Mouse (Mus musculus) testis, adult 2 months (tissue): ENCODE measurements around the gene 2310039H08Rik. TPM values are rescaled to one million over a fixed set of nuclear protein-coding genes. Genes with fewer than 3 reads are reported as not detected.

ENCODE experiments used
- H3K27ac ChIP-seq: fragments of 200-500 bp; 2 replicates; pipeline ENCODE4 v1.5.1; 2012; ENCODE audit warnings: low read depth, low read length; ENCODE audit not compliant: control insufficient read depth, insufficient read depth
- H3K27me3 ChIP-seq: fragments of 200-500 bp; 2 replicates; pipeline ENCODE4 v1.6.1; 2012; ENCODE audit warnings: mild to moderate bottlenecking, low read length, moderate library complexity; ENCODE audit not compliant: control insufficient read depth, insufficient read depth
- H3K36me3 ChIP-seq: fragments of 200-500 bp; 2 replicates; pipeline ENCODE4 v1.6.1; 2012; ENCODE audit warnings: mild to moderate bottlenecking, low read length; ENCODE audit not compliant: control insufficient read depth, insufficient read depth
- H3K4me1 ChIP-seq: fragments of 200-500 bp; 2 replicates; pipeline ENCODE4 v1.6.1; 2012; ENCODE audit warnings: low read length; ENCODE audit not compliant: control insufficient read depth, insufficient read depth
- H3K4me3 ChIP-seq: fragments of 200-500 bp; 2 replicates; pipeline ENCODE4 v1.5.1; 2012; ENCODE audit warnings: low read depth, mild to moderate bottlenecking, low read length, moderate library complexity, mixed read lengths; ENCODE audit not compliant: control insufficient read depth
- CTCF ChIP-seq: fragments of 200-500 bp; IDR thresholded peaks from 2 replicates; pipeline ENCODE4 v1.5.1; 2012; ENCODE audit warnings: low read depth, mild to moderate bottlenecking, inconsistent platforms, low read length, moderate library complexity; ENCODE audit not compliant: control insufficient read depth, insufficient read depth, insufficient replicate concordance
- POLR2A ChIP-seq: fragments of 200-500 bp; IDR thresholded peaks from 2 replicates; pipeline ENCODE4 v1.6.1; 2012; ENCODE audit warnings: low read depth, mild to moderate bottlenecking, inconsistent platforms, low read length, moderate library complexity; ENCODE audit not compliant: control insufficient read depth
- polyA plus RNA-seq: library from polyadenylated mRNA; depleted of rRNA; stranded (reverse); fragments of >200 nt; gene quantifications from 2 replicates; pipeline ENCODE4 v1.2.3, GENCODE M21; 2012; rRNA removed

Gene 2310039H08Rik
- polyA plus RNA-seq, 1 experiment = 86.6 TPM

GRCm38 (mm10) chr17:46809131-46809830 lies 36.8 kb downstream of the 2310039H08Rik start:
- Histone ChIP-seq H3K27ac (peak overlapping the region; percentile 76), H3K4me1 (no peaks in the 10 kb centered on the region), H3K4me3 (no peak overlapping the region), H3K27me3 (no peaks in the 10 kb centered on the region), H3K36me3 (peaks cover 4% of the 10 kb centered on the region)
- no peak for TF ChIP-seq POLR2A
- no peak for TF ChIP-seq CTCF

GRCm38 (mm10) chr17:46810672-46811071 lies 38.2 kb downstream of the 2310039H08Rik start:
- Histone ChIP-seq H3K4me1 (no peaks in the 10 kb centered on the region), H3K36me3 (peaks cover 4% of the 10 kb centered on the region), H3K4me3 (no peak overlapping the region), H3K27ac (no peak overlapping the region), H3K27me3 (no peaks in the 10 kb centered on the region)
- no peak for TF ChIP-seq CTCF
- TF ChIP-seq POLR2A = no peak

GRCm38 (mm10) chr17:46812442-46812841 lies 40.0 kb downstream of the 2310039H08Rik start:
- no peaks in the 10 kb centered on the region for H3K4me1 ChIP-seq
- no peaks in the 10 kb centered on the region for H3K27me3 ChIP-seq
- peaks cover 2% of the 10 kb centered on the region for H3K36me3 ChIP-seq
- no peak for TF ChIP-seq POLR2A
- no peak for TF ChIP-seq CTCF
- no peak overlapping the region for H3K27ac ChIP-seq
- no peak overlapping the region for H3K4me3 ChIP-seq

GRCm38 (mm10) chr17:46813637-46814036 lies 41.2 kb downstream of the 2310039H08Rik start:
- H3K36me3 ChIP-seq = peaks cover 2% of the 10 kb centered on the region; the same call in 1 of the 2 replicates
- H3K27ac ChIP-seq = no peak overlapping the region
- H3K4me3 ChIP-seq = no peak overlapping the region
- no peak for TF ChIP-seq CTCF
- TF ChIP-seq POLR2A = no peak
- no peaks in the 10 kb centered on the region for H3K4me1 ChIP-seq
- no peaks in the 10 kb centered on the region for H3K27me3 ChIP-seq

- Histone ChIP-seq H3K4me1 (no peaks in the 10 kb centered on the region; the same call in 1 of the 2 replicates), H3K36me3 (no peaks in the 10 kb centered on the region; the same call in 1 of the 2 replicates), H3K4me3 (no peak overlapping the region), H3K27ac (no peak overlapping the region), H3K27me3 (no peaks in the 10 kb centered on the region)
- TF ChIP-seq CTCF (no peak), POLR2A (no peak)
Measured at GRCm38 (mm10) chr17:46814497-46814896, 42.1 kb downstream of the 2310039H08Rik start.

GRCm38 (mm10) chr17:46816306-46816705 lies 43.9 kb downstream of the 2310039H08Rik start:
- no peak for TF ChIP-seq POLR2A
- TF ChIP-seq CTCF = no peak
- no peaks in the 10 kb centered on the region for H3K27me3 ChIP-seq
- H3K4me3 ChIP-seq = no peak overlapping the region
- no peak overlapping the region for H3K27ac ChIP-seq
- H3K36me3 ChIP-seq = no peaks in the 10 kb centered on the region; the same call in 1 of the 2 replicates
- no peaks in the 10 kb centered on the region; the same call in 1 of the 2 replicates for H3K4me1 ChIP-seq

GRCm38 (mm10) chr17:46817734-46818158 lies 45.3 kb downstream of the 2310039H08Rik start:
- H3K27me3 ChIP-seq = no peaks in the 10 kb centered on the region
- H3K36me3 ChIP-seq = no peaks in the 10 kb centered on the region; the same call in 1 of the 2 replicates
- TF ChIP-seq CTCF (no peak), POLR2A (no peak)
- no peak overlapping the region for H3K4me3 ChIP-seq
- no peaks in the 10 kb centered on the region; the same call in 1 of the 2 replicates for H3K4me1 ChIP-seq
- no peak overlapping the region for H3K27ac ChIP-seq

- Histone ChIP-seq H3K4me3 (no peak overlapping the region), H3K36me3 (peaks cover 2% of the 10 kb centered on the region), H3K4me1 (no peaks in the 10 kb centered on the region; the same call in 1 of the 2 replicates), H3K27ac (no peak overlapping the region), H3K27me3 (no peaks in the 10 kb centered on the region)
- TF ChIP-seq CTCF (no peak), POLR2A (no peak)
Measured at GRCm38 (mm10) chr17:46820628-46821027, 48.2 kb downstream of the 2310039H08Rik start.

Other genes with a start within 250 kb of the 2310039H08Rik start
- 20.5 and 22.4 TPM in 2 replicates for gene Cul9, start 226.2 kb upstream of the 2310039H08Rik start, polyA plus RNA-seq
- gene Srf, start 216.5 kb upstream of the 2310039H08Rik start, polyA plus RNA-seq = 96.2 and 106 TPM in 2 replicates
- 3.1 and 3.2 TPM in 2 replicates for gene Ptk7, start 143.1 kb upstream of the 2310039H08Rik start, polyA plus RNA-seq
- gene Klc4, start 126.6 kb upstream of the 2310039H08Rik start, polyA plus RNA-seq = 20.7 and 22.7 TPM in 2 replicates
- gene Mrpl2, start 126.4 kb upstream of the 2310039H08Rik start, polyA plus RNA-seq = 25.5 and 33.7 TPM in 2 replicates
- gene Cul7, start 122.3 kb upstream of the 2310039H08Rik start, polyA plus RNA-seq = 6.7 and 7.6 TPM in 2 replicates
- gene Rrp36, start 98.3 kb upstream of the 2310039H08Rik start, polyA plus RNA-seq = 11.2 and 12.5 TPM in 2 replicates
- 1,562 and 1,699 TPM in 2 replicates for gene Mea1, start 93.8 kb upstream of the 2310039H08Rik start, polyA plus RNA-seq
- gene Klhdc3, start 91.7 kb upstream of the 2310039H08Rik start, polyA plus RNA-seq = 626 and 644 TPM in 2 replicates
- gene Ppp2r5d, start 67.5 kb upstream of the 2310039H08Rik start, polyA plus RNA-seq = 12.4 and 12.9 TPM in 2 replicates
- 43.4 and 43.9 TPM in 2 replicates for gene Pex6, start 61.2 kb upstream of the 2310039H08Rik start, polyA plus RNA-seq
- gene Gnmt, start 43.5 kb upstream of the 2310039H08Rik start, polyA plus RNA-seq = 2.3 and 3.7 TPM in 2 replicates
- 18.9 and 20.6 TPM in 2 replicates for gene Cnpy3, start 20.4 kb upstream of the 2310039H08Rik start, polyA plus RNA-seq
- 0.18 and 0.23 TPM in 2 replicates for gene Ptcra, start 8.9 kb upstream of the 2310039H08Rik start, polyA plus RNA-seq
- gene Rpl7l1, start 10.0 kb downstream of the 2310039H08Rik start, polyA plus RNA-seq = 13.3 and 14.1 TPM in 2 replicates
- 11.0 and 13.2 TPM in 2 replicates for gene Bicral, start 85.8 kb downstream of the 2310039H08Rik start, polyA plus RNA-seq
- gene Tbcc, start 118.0 kb downstream of the 2310039H08Rik start, polyA plus RNA-seq = 54.5 and 61.3 TPM in 2 replicates
- 2.0 and 2.9 TPM in 2 replicates for gene Prph2, start 137.8 kb downstream of the 2310039H08Rik start, polyA plus RNA-seq
- 7.1 and 10.2 TPM in 2 replicates for gene Ubr2, start 237.9 kb downstream of the 2310039H08Rik start, polyA plus RNA-seq